Mouse (Mus musculus): Measurements from ENCODE around the gene Iqsec1. TPM values are rescaled to one million over a fixed set of nuclear protein-coding genes. Genes with fewer than 3 reads are reported as not detected.

Iqsec1 gene
- polyA plus RNA-seq, 1 experiment from 2014 or later, result 2.6 TPM

DNA sequence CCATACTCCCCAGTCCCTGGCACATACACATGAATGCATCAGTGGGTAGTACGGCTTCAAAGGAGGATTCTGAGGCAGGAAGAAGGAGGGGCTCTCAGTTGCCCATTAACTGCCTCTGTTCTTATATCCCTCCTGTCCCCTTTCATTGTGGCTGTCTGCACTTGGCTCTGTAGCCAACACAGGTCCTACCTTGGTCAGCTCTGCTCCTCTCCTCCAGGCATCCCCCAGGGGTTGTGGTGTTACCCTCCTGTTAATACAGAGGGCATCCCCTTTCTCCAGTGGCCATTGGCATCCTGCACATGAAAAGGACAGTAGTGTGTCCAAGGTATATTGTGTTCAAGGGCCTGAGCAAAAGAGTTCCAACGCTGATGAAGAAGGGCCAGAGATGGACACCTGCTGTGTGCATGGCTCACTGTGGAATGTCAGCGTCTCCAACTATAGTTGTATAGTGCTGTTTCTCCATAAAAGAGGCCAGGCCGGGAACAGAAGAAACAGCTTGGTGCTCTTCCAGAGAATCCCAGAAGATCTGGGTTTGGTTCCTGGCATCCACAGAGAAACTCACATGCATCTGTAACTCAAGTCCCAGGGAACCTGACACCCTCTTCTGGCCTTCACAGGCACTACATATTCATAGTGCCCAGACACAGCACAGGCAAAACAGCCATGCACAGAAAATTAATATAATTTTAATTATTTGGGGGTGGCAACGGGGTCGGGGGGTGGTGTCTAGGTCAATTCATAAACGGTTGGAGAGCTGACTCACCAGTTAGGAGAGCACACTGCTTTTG, 363.1 kb downstream of the Iqsec1 start:
- Histone ChIP-seq H3K27me3 (no peaks in the 10 kb centered on the region), H3K9ac (peak overlapping the region; percentile 90), H3K27ac (peak overlapping the region; percentile 99), H3K9me3 (replicated peaks) (no peaks in the 10 kb centered on the region), H3K4me2 (peak overlapping the region; percentile 90), H3K4me3 (replicated peaks) (peak overlapping the region; percentile 67), H3K4me1 (replicated peaks) (peaks cover 98% of the 10 kb centered on the region), H3K36me3 (peaks cover 54% of the 10 kb centered on the region)
- DNase-seq (no peak), ATAC-seq (ENCODE audit: low read depth) (no peak)
- 78% methylated on average over 7 of the region's 7 CpGs for WGBS (ENCODE audit: insufficient replicate concordance)

- peaks cover 47% of the 10 kb centered on the region for H3K36me3 ChIP-seq
- H3K4me3 ChIP-seq (replicated peaks), result peak overlapping the region; percentile 67
- peak overlapping the region; percentile 90 for H3K4me2 ChIP-seq
- WGBS (ENCODE audit: insufficient replicate concordance), result 16% methylated on average over 11 of the region's 11 CpGs
- DNase-seq (peak; percentile 68), ATAC-seq (ENCODE audit: low read depth) (peak; percentile 34)
- H3K9me3 ChIP-seq (replicated peaks), result no peaks in the 10 kb centered on the region
- H3K27ac ChIP-seq, result peak overlapping the region; percentile 99
- H3K4me1 ChIP-seq (replicated peaks), result peaks cover 98% of the 10 kb centered on the region
- peak overlapping the region; percentile 90 for H3K9ac ChIP-seq
- H3K27me3 ChIP-seq, result no peaks in the 10 kb centered on the region
Observed at GRCm38 (mm10) chr6:90624733-90625132, 363.8 kb downstream of the Iqsec1 start.

DNA sequence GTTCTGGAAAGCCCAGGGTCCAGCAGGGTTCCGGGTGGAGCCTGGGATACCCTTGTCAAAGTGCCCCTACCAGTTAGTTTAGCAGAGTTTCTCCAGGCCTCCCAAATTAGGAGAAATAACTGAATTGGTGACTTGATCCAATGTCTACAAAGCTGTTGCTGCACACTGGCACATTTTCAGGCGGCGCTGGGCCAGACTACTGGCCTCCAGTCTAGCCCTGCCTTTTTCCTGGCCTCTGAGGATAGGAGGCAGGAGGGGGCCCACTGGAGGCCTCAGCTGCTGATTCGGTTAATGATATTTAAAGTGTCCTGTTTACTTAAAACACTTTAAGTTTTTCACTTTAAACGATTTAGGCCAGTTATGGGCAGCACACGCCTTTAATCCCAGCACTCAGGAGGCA, 364.3 kb downstream of the Iqsec1 start:
- H3K4me1 ChIP-seq (replicated peaks), result peaks cover 98% of the 10 kb centered on the region
- peak overlapping the region; percentile 90 for H3K9ac ChIP-seq
- peak overlapping the region; percentile 67 for H3K4me3 ChIP-seq (replicated peaks)
- ATAC-seq (ENCODE audit: low read depth) (no peak), DNase-seq (peak; percentile 55)
- peak overlapping the region; percentile 99 for H3K27ac ChIP-seq
- peak overlapping the region; percentile 90 for H3K4me2 ChIP-seq
- H3K27me3 ChIP-seq, result no peaks in the 10 kb centered on the region
- 23% methylated on average over 6 of the region's 6 CpGs for WGBS (ENCODE audit: insufficient replicate concordance)
- peaks cover 42% of the 10 kb centered on the region for H3K36me3 ChIP-seq
- H3K9me3 ChIP-seq (replicated peaks), result no peaks in the 10 kb centered on the region

GRCm38 (mm10) chr6:90623456-90623836, 365.0 kb downstream of the Iqsec1 start:
- ATAC-seq (ENCODE audit: low read depth), result 0 out of 2 replicates have a peak, but pooled peaks have one; percentile 16
- Histone ChIP-seq H3K4me3 (replicated peaks) (peak overlapping the region; percentile 67), H3K9ac (peak overlapping the region; percentile 90)

DNA sequence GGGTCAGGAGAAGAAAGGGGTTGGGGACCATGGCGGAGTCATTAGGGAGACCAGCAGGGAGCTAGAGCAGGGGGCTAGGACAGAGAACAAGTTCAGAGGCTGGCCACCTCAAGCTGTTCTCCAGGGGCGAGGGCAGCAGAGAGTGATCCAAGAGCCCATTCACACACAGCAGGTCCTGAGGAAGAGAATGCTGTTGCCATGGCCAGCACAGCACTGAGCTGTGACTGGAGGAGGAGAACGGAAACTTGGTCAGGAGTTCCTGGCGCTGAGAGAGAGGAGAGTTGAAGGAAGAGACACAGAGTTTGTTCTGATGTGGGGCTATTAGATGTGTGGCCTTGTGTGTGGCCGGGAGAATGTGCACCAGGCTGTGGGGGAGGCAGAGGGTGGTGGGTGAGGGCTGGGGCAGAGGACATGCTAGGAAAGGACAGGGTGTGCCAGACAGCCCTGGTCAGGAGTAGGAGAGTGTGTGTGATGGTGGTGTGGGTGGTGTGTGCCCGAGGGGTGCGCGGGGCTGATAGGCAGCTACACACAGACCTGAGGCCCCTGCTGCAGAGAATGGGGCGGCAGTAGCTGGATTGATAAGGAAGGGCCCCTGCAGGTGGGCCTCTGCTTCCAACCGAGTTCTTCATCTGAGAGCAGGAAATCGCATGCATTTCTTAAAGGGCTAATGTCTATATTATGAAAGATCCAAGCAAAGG, 365.6 kb downstream of the Iqsec1 start:
- peak overlapping the region; percentile 99 for H3K27ac ChIP-seq
- peaks cover 29% of the 10 kb centered on the region for H3K36me3 ChIP-seq
- H3K4me1 ChIP-seq (replicated peaks), result peaks cover 100% of the 10 kb centered on the region
- DNase-seq, result peak; percentile 90
- 12% methylated on average over 11 of the region's 11 CpGs for WGBS (ENCODE audit: insufficient replicate concordance)
- no peaks in the 10 kb centered on the region for H3K9me3 ChIP-seq (replicated peaks)
- peak overlapping the region; percentile 67 for H3K4me3 ChIP-seq (replicated peaks)
- peak; percentile 92 for ATAC-seq (ENCODE audit: low read depth)
- H3K9ac ChIP-seq, result peak overlapping the region; percentile 90
- peak overlapping the region; percentile 90 for H3K4me2 ChIP-seq
- H3K27me3 ChIP-seq, result no peaks in the 10 kb centered on the region

More at GRCm38 (mm10) chr6:90623456-90623836, 365.0 kb downstream of the Iqsec1 start:
- no peak for DNase-seq
- H3K4me2 ChIP-seq, result peak overlapping the region; percentile 90
- no peaks in the 10 kb centered on the region for H3K9me3 ChIP-seq (replicated peaks)
- H3K27me3 ChIP-seq, result no peaks in the 10 kb centered on the region
- H3K36me3 ChIP-seq, result peaks cover 34% of the 10 kb centered on the region
- peaks cover 99% of the 10 kb centered on the region for H3K4me1 ChIP-seq (replicated peaks)
- WGBS (ENCODE audit: insufficient replicate concordance), result 22% methylated on average over 5 of the region's 5 CpGs
- peak overlapping the region; percentile 99 for H3K27ac ChIP-seq

DNA sequence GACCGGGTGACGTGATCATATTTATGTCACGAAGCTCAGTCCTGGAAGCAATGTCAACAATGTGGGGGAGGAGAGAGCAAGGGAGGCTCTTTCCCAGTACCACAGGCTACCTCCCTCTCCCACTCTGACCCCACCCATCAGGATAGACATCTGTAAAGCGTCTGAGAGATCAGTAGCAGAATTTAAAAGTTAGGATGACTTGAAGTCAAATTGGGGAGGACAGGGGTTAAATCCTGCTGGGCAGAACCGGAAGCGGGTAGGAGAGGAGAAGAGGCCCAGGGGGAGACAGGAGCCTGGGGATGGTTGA, 366.9 kb downstream of the Iqsec1 start:
- Histone ChIP-seq H3K9ac (peak overlapping the region; percentile 90), H3K4me1 (replicated peaks) (peaks cover 100% of the 10 kb centered on the region), H3K36me3 (peaks cover 15% of the 10 kb centered on the region), H3K4me2 (peak overlapping the region; percentile 90), H3K9me3 (replicated peaks) (no peaks in the 10 kb centered on the region), H3K27me3 (no peaks in the 10 kb centered on the region), H3K4me3 (replicated peaks) (peak overlapping the region; percentile 67), H3K27ac (peak overlapping the region; percentile 99)
- 33% methylated on average over 6 of the region's 6 CpGs for WGBS (ENCODE audit: insufficient replicate concordance)
- DNase-seq (peak; percentile 48), ATAC-seq (ENCODE audit: low read depth) (no peak)

GRCm38 (mm10) chr6:90620791-90621583, 367.5 kb downstream of the Iqsec1 start:
- no peak for ATAC-seq (ENCODE audit: low read depth)

DNA sequence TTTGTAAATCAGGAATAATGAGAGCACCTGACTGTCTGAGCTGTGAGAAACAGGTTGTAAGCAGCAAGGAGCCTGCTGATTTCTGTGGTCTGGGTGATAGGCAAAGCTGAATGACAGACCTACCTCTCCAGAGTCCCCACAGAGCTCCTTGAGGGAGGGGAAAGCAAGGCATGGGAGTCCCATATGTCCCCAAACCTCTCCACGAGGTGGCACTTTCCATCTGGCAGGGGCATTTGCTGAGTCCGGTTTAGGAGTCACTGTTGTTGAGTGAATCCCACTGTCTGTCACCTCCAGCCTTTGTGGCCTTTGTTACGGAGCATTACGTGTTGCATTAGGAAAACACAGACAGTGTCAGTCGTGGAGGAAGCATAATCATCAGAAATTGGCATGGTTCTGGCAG, 368.5 kb downstream of the Iqsec1 start:
- Histone ChIP-seq H3K4me3 (replicated peaks) (peak overlapping the region; percentile 67), H3K9ac (peak overlapping the region; percentile 90)
- DNase-seq, result peak; percentile 45

More at GRCm38 (mm10) chr6:90620791-90621583, 367.5 kb downstream of the Iqsec1 start:
- Histone ChIP-seq H3K27ac (peak overlapping the region; percentile 99), H3K4me3 (replicated peaks) (peak overlapping the region; percentile 67), H3K4me2 (peak overlapping the region; percentile 90), H3K36me3 (peaks cover 10% of the 10 kb centered on the region), H3K9me3 (replicated peaks) (no peaks in the 10 kb centered on the region), H3K4me1 (replicated peaks) (peaks cover 100% of the 10 kb centered on the region), H3K9ac (peak overlapping the region; percentile 90), H3K27me3 (no peaks in the 10 kb centered on the region)
- DNase-seq, result peak; percentile 15
- 45% methylated on average over 9 of the region's 9 CpGs for WGBS (ENCODE audit: insufficient replicate concordance)

GRCm38 (mm10) chr6:90618821-90619636, 369.5 kb downstream of the Iqsec1 start:
- DNase-seq, result peak; percentile 34
- Histone ChIP-seq H3K27me3 (no peaks in the 10 kb centered on the region), H3K9me3 (replicated peaks) (no peaks in the 10 kb centered on the region), H3K9ac (peak overlapping the region; percentile 90), H3K4me2 (peak overlapping the region; percentile 90), H3K4me3 (replicated peaks) (peak overlapping the region; percentile 67), H3K4me1 (replicated peaks) (peaks cover 100% of the 10 kb centered on the region), H3K36me3 (no peaks in the 10 kb centered on the region), H3K27ac (peak overlapping the region; percentile 99)
- 21% methylated on average over 19 of the region's 19 CpGs for WGBS (ENCODE audit: insufficient replicate concordance)
- peak; percentile 3; the same call in 1 of the 2 replicates for ATAC-seq (ENCODE audit: low read depth)

More for the DNA sequence above, 368.5 kb downstream of the Iqsec1 start:
- peaks cover 100% of the 10 kb centered on the region for H3K4me1 ChIP-seq (replicated peaks)
- 38% methylated on average over 5 of the region's 5 CpGs for WGBS (ENCODE audit: insufficient replicate concordance)
- no peak for ATAC-seq (ENCODE audit: low read depth)
- H3K9me3 ChIP-seq (replicated peaks), result no peaks in the 10 kb centered on the region
- H3K27me3 ChIP-seq, result no peaks in the 10 kb centered on the region
- H3K4me2 ChIP-seq, result peak overlapping the region; percentile 90
- H3K36me3 ChIP-seq, result peaks cover under 1% of the 10 kb centered on the region; the same call in 1 of the 2 replicates
- H3K27ac ChIP-seq, result peak overlapping the region; percentile 99

- no peaks in the 10 kb centered on the region for H3K9me3 ChIP-seq (replicated peaks)
- WGBS (ENCODE audit: insufficient replicate concordance), result 9% methylated on average over 4 of the region's 4 CpGs
- DNase-seq, result peak; percentile 51
- peak overlapping the region; percentile 90 for H3K4me2 ChIP-seq
- H3K27ac ChIP-seq, result peak overlapping the region; percentile 99
- ATAC-seq (ENCODE audit: low read depth), result peak; percentile 16; the same call in 1 of the 2 replicates
- peaks cover 2% of the 10 kb centered on the region; the same call in 1 of the 2 replicates for H3K36me3 ChIP-seq
- peak overlapping the region; percentile 67 for H3K4me3 ChIP-seq (replicated peaks)
- no peaks in the 10 kb centered on the region for H3K27me3 ChIP-seq
- peak overlapping the region; percentile 90 for H3K9ac ChIP-seq
- H3K4me1 ChIP-seq (replicated peaks), result peaks cover 99% of the 10 kb centered on the region
Observed at GRCm38 (mm10) chr6:90618274-90618673, 370.2 kb downstream of the Iqsec1 start.

Data from liver, embryonic 13.5 days (tissue).